8 mouse cellular contexts compared by ENCODE assay signal in the genomic region with DNA sequence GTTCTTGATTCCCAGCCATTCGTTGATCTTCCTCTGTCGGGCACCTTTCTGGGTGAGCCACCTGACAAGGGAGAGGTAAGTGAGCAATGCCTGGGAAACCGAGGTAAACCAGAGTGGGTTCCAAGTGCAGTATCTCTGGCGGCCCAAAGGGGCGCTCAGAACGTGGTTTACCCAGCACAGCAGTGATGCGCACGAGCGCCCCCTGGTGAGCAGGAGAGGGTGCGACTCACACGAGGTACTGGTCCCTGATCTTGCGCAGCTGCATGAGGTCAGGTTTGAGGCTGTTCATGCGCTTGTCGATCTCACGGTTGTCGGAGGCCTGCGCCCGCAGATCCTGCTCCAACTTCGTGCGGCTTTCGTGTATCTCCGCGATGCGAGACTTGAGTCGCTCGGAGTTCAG. TPM values are rescaled to one million over a fixed set of nuclear protein-coding genes. Genes with fewer than 3 reads are reported as not detected.
DNase-seq lines count a peak whose midpoint lies in the region; ATAC-seq lines count a peak whose summit lies in the region.

No protein-coding gene starts in this region.

- DNase-seq in Muller cell, postnatal 12 days (ENCODE audit: inconsistent ontology term), result peak; percentile 90
- peak; percentile 95 for DNase-seq in cerebellum, adult 9-10 months
- DNase-seq in frontal cortex, adult 2 months (ENCODE audit: extremely low spot score in 1 of 2, low spot score in 1 of 2), result peak; percentile 93 to 99
- DNase-seq in left cerebral cortex, adult 11 months (ENCODE audit: low spot score), result peak; percentile 92
- peak; percentile 98 for DNase-seq in lung, postnatal 36 days
- DNase-seq in retina, postnatal 1 day, result peak; percentile 94
- DNase-seq in thymus, postnatal 4 days, result peak; percentile 100

- peaks cover 39% of the 10 kb centered on the region for H3K36me3 ChIP-seq in hindbrain, embryonic 15.5 days

- H3K4me3 ChIP-seq in hindbrain, embryonic 15.5 days, result no peak overlapping the region

- 0 out of 2 replicates have a peak overlapping the region, but pooled peaks have one; percentile 27 for H3K27ac ChIP-seq in hindbrain, embryonic 15.5 days (replicated peaks)

- no peaks in the 10 kb centered on the region for H3K9me3 ChIP-seq in hindbrain, embryonic 15.5 days

- peaks cover 21% of the 10 kb centered on the region for H3K27me3 ChIP-seq in hindbrain, embryonic 15.5 days

- H3K4me1 ChIP-seq in hindbrain, embryonic 15.5 days (replicated peaks), result peaks cover 52% of the 10 kb centered on the region

- 7% methylated on average over 26 of the region's 26 CpGs for WGBS in hindbrain, embryonic 15.5 days

- no peak overlapping the region for H3K9ac ChIP-seq in hindbrain, embryonic 15.5 days

- ATAC-seq in hindbrain, embryonic 15.5 days (ENCODE audit: low FRiP score, low read depth), result peak; percentile 60

- H3K4me2 ChIP-seq in hindbrain, embryonic 15.5 days, result no peak overlapping the region

RNA-seq across cellular contexts. Expression of a gene that starts 7.2 kb away (rescaled TPM):
- 180 and 183 TPM in 2 replicates for polyA plus RNA-seq in frontal cortex, adult 2 months (2012; rRNA removed)
- polyA plus RNA-seq in hindbrain, embryonic 15.5 days (2015; fragmentation: Nextera tagmentation; extraction: Ambion mirVana), result 104 and 113 TPM in 2 replicates

RNA-seq across cellular contexts. Expression of a gene that starts 8.6 kb away (rescaled TPM):
- polyA plus RNA-seq in frontal cortex, adult 2 months (2012; rRNA removed), result 47.6 and 60.6 TPM in 2 replicates
- 40.4 and 44.9 TPM in 2 replicates for polyA plus RNA-seq in hindbrain, embryonic 15.5 days (2015; fragmentation: Nextera tagmentation; extraction: Ambion mirVana)

RNA-seq across cellular contexts. Expression of a gene that starts 14.9 kb away (rescaled TPM):
- polyA plus RNA-seq in frontal cortex, adult 2 months (2012; rRNA removed), result 1,054 and 1,113 TPM in 2 replicates
- 503 and 561 TPM in 2 replicates for polyA plus RNA-seq in hindbrain, embryonic 15.5 days (2015; fragmentation: Nextera tagmentation; extraction: Ambion mirVana)

RNA-seq across cellular contexts. Expression of a gene that starts 35.5 kb away (rescaled TPM):
- 178 and 202 TPM in 2 replicates for polyA plus RNA-seq in frontal cortex, adult 2 months (2012; rRNA removed)
- polyA plus RNA-seq in hindbrain, embryonic 15.5 days (2015; fragmentation: Nextera tagmentation; extraction: Ambion mirVana), result 21.2 and 25.1 TPM in 2 replicates

RNA-seq across cellular contexts. Expression of a gene that starts 38.9 kb away (rescaled TPM):
- 0.48 and 0.71 TPM in 2 replicates for polyA plus RNA-seq in frontal cortex, adult 2 months (2012; rRNA removed)
- polyA plus RNA-seq in hindbrain, embryonic 15.5 days (2015; fragmentation: Nextera tagmentation; extraction: Ambion mirVana), result 0.14 TPM in 1 of 2 replicates, not detected in the other
